Mouse (Mus musculus) left cerebral cortex, adult 18-20 months (tissue): Measurements from ENCODE around the gene Dnm2. TPM values are rescaled to one million over a fixed set of nuclear protein-coding genes. Genes with fewer than 3 reads are reported as not detected.
"Not testable (repeated sequence)": the region's sequence is repeated elsewhere in the genome, so short reads cannot be mapped to it uniquely, and the experiment has no call there.

ENCODE experiments used
- DNase-seq, 2 experiments: peaks; one replicate each; pipeline ENCODE4 v3.0.0; 2021 to 2022; ENCODE audit warnings: low spot score in 2 of 2, mixed read lengths in 1 of 2
- microRNA-seq, 2 experiments: library from miRNA; unstranded; fragments of <30 nt; microRNA quantifications; one replicate each; pipeline ENCODE4 v1.2.0; 2021
- total RNA-seq, 2 experiments: library from RNA; stranded (reverse); gene quantifications; 2 replicates each; pipeline ENCODE4 v1.2.3; 2021

The Dnm2 gene
- total RNA-seq, 2 experiments from 2014 or later, result 50.5 to 53.1 TPM

GRCm38 (mm10) chr9:21542001-21542400, 117.3 kb downstream of the Dnm2 start:
- DNase-seq, result not testable (repeated sequence)

- no peak for DNase-seq
These were observed 120.7 kb downstream of the Dnm2 start for GRCm38 (mm10) chr9:21545351-21545915.

DNA sequence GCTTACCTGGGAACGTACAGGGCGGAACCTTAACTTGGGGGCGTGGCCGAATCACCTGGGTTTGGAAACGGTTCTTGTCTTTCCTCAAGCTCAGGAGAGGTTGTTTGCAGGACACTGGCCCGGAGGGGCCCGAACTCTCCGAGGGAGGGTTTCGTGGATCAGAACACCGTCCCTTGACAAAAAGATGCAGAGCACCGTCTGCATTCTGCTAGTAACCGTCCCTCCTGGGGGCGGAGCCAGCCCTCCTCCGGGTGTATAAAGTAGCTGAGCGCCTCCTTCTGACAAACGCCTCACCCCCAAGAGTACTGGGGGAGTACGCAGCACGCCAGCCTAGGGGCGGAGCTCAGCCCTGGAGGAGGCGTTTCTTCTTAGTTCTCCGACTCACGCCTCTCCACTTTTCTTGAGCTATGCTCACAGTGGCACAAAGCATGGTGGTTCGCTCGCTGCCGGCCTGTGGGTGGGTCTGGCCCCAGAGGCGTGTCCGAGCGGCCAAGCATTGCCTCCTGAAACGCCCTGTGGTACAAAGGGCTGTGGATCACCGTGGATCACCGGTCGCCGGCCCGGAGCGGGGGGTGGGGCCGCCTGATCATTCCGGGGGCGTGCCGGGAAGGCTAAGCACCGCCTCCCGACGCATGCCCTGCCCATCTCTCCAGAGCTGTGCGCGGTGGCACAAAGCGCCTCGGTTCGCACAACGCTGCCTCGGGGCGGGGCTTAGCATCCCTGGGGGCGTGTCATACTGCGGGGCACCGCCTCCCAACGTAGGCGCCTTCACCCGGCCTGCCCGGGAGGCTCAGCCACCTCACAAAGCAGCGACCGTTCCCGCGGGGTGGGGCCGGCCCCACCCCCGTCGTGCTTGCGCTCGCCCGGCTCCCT, 121.4 kb downstream of the Dnm2 start:
- DNase-seq, result peak; percentile 99

DNA sequence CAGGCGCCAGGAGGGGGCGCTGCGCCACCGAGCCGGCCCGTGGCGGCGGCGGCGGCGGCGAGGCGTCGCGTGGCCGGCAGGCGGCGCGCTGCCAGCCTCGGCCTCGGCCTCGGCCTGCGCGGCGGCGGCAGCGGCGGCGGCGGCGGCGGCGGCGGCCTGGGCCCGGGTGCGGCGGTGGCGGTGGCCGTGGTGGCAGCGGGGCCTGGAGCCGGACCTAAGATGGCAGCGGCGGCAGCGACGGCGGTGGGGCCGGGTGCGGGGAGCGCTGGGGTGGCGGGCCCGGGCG, 122.0 kb downstream of the Dnm2 start, which contains the start of gene Carm1:
Gene Carm1 (plus strand): TSS at position 106 of the 286 bp plus-strand sequence.
- no peak for DNase-seq

DNA sequence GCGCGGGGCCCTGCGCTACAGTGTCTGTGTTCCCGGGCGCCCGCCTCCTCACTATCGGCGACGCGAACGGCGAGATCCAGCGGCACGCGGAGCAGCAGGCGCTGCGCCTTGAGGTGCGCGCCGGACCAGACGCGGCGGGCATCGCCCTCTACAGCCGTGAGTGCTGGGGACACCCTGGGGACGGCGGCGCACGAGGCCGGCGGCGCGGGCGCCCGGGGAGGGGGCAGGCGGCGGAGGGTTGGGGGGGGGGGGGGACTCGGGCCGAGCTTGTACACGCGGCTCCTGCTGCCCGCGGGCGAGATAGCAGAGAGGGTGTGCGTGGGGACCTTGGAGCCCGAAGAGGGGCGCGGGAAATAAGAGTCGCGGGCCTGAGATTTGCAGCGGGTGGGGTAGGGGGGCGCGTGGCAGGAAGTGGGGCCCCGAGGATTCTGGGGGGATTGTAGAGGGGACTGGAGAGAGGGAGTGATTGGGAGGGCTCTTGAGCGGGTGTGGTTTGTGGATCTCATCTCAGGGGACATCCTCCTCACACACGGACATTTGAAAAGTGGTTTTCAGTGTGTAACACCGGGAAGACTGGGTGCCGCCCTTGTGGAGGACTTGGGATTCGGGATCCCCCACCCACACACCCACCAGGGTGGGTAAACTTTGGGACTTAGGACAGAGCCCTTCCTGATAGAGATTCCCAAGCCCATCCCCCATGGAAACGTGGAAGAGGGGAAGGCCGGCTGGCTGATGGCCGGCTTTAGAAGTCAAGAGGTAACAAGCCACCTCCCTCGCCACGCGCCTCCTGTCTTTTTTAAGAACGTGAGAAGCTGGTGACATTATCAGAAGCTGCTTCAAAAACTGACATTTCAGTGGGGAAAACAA, 122.6 kb downstream of the Dnm2 start:
- DNase-seq, result peak; percentile 57 to 66

DNA sequence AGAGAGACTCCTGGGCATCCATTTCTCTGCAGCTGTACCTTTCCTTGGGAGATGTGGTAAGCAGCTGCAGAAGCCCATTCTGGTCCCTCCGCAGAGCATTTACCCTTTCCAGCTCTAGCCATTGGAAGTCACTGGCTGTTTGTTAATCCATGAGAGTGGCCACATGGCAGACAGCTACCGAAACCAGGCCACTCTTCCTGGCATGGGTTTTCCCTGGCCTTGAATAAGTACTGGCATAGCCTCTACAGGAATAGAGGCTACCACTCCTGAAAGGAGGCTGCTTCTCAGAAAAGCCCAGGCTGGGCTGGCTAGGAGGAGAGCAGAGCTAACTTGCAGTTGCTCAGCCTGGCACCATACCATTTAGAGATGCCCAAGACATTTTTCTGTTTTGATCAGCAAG, 126.3 kb downstream of the Dnm2 start:
- DNase-seq, result no peak

- DNase-seq, result no peak
These were observed 129.0 kb downstream of the Dnm2 start for GRCm38 (mm10) chr9:21553607-21554273.

DNA sequence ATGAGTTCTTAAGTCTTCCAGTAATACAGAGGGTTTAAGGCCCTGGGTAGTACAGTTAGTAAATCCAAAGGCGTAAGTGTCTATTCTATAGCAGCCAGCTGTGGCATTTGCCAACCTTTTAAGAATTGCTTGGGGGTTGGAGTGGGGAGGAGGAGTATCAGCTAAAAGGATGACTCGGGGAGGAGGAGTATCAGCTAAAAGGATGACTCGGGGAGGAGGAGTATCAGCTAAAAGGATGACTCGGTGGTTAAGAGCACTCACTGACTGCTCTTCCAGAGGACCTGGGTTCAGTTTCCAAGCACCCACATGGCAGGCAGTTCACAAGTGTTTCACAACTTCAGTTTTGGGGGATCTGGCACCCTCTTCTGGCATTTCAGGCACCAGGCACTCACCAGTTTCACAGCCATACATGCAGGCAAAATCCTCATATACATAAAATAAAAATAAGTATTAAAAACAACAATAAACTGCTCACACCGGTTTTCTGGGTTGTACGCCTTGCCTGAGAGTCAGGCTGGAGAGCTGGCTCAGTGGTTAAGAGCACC, 130.6 kb downstream of the Dnm2 start:
- DNase-seq, result no peak

DNA sequence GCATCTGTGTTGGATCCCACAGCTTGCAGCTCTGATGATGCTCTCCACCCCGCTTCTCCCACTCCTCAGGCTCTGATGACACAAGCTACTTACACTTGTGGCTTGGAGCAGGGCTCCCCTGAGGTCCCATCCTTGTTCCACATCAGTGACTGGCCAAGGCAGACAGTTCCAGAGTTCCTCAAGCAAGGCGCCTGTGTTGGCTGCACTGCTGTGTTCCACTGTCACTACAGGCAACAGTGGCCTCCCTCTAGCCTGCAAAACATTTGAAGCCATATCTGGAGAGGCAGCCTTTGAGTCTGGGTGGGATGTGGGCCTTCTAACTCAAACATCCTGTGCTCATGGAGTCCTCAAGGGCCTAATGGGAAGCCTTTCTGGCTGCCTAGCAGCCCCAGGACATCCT, 132.3 kb downstream of the Dnm2 start:
- no peak for DNase-seq

Small RNA genes within 50 kb of the gene (microRNA-seq; reads per million reads assigned to microRNA genes)
- gene Mir199a-1, result 0 reads per million in 2 experiments

Other genes starting within 250 kb of the Dnm2 start
- 10 to 100 TPM; 53.4 to 58.0 TPM for gene Keap1, start 185.5 kb upstream of the Dnm2 start, total RNA-seq
- 10 to 100 TPM in 1 of 2 experiments, 1 to 10 TPM in 1; 9.7 to 10.7 TPM for gene S1pr5, start 176.5 kb upstream of the Dnm2 start, total RNA-seq
- gene Atg4d, start 159.6 kb upstream of the Dnm2 start, total RNA-seq, result 10 to 100 TPM; 46.4 to 49.9 TPM
- 10 to 100 TPM; 36.8 to 38.5 TPM for gene Kri1, start 136.9 kb upstream of the Dnm2 start, total RNA-seq
- gene Cdkn2d, start 133.5 kb upstream of the Dnm2 start, total RNA-seq, result 10 to 100 TPM; 52.9 to 61.6 TPM
- 1 to 10 TPM; 1.6 TPM for gene Ap1m2, start 112.6 kb upstream of the Dnm2 start, total RNA-seq
- 10 to 100 TPM; 40.3 to 50.5 TPM for gene Slc44a2, start 104.2 kb upstream of the Dnm2 start, total RNA-seq
- gene Ilf3, start 57.0 kb upstream of the Dnm2 start, total RNA-seq, result 10 to 100 TPM; 79.2 to 81.4 TPM
- 10 to 100 TPM; 21.1 to 25.8 TPM for gene Qtrt1, start 13.1 kb upstream of the Dnm2 start, total RNA-seq
- 10 to 100 TPM; 12.9 to 13.7 TPM for gene Tmed1, start 85.3 kb downstream of the Dnm2 start, total RNA-seq
- under 1 TPM; 0.28 to 0.37 TPM for gene AB124611, start 101.3 kb downstream of the Dnm2 start, total RNA-seq
- gene Carm1, start 122.0 kb downstream of the Dnm2 start, total RNA-seq, result 10 to 100 TPM; 73.8 to 74.8 TPM
- 10 to 100 TPM; 51.8 to 55.1 TPM for gene Timm29, start 167.8 kb downstream of the Dnm2 start, total RNA-seq
- gene Yipf2, start 167.9 kb downstream of the Dnm2 start, total RNA-seq, result 10 to 100 TPM; 22.5 to 23.4 TPM
- gene Smarca4, start 191.3 kb downstream of the Dnm2 start, total RNA-seq, result 100 to 1,000 TPM; 108 to 114 TPM